Mouse (Mus musculus) intestine, embryonic 14.5 days (tissue): Measurements from ENCODE around the gene Apcs. TPM values are rescaled to one million over a fixed set of nuclear protein-coding genes. Genes with fewer than 3 reads are reported as not detected.

Experiments
- ATAC-seq: fragments of 200-750 bp; cut with Nextera tagmentation; replicated peaks from 2 replicates; pipeline ENCODE4 v1.8.0; 2017; ENCODE audit warnings: low read depth, moderate number of reproducible peaks, moderate TSS enrichment, moderate library complexity; ENCODE audit not compliant: low FRiP score, low TSS enrichment
- DNase-seq: peaks from one replicate; pipeline ENCODE4 v3.0.0-alpha.2; 2018; ENCODE audit warnings: low spot score
- H3K27ac ChIP-seq: fragments of 300-500 bp; sonication (generic); 2 replicates; pipeline ENCODE4 v1.5.1; 2014; ENCODE audit warnings: low read depth, mild to moderate bottlenecking, control low read depth
- H3K27me3 ChIP-seq: fragments of 300-500 bp; sonication (generic); replicated peaks from 2 replicates; pipeline ENCODE4 v1.6.1; 2014; ENCODE audit warnings: low read length, control low read depth; ENCODE audit not compliant: control insufficient read depth, insufficient read depth
- H3K36me3 ChIP-seq: fragments of 300-500 bp; sonication (generic); 2 replicates; pipeline ENCODE4 v1.6.1; 2014; ENCODE audit warnings: low read length, control low read depth; ENCODE audit not compliant: control insufficient read depth, insufficient read depth
- H3K4me1 ChIP-seq: fragments of 300-500 bp; sonication (generic); replicated peaks from 2 replicates; pipeline ENCODE4 v1.6.1; 2014; ENCODE audit warnings: low read length, control low read depth, mixed read lengths; ENCODE audit not compliant: control insufficient read depth, insufficient read depth
- H3K4me2 ChIP-seq: fragments of 300-500 bp; sonication (generic); 2 replicates; pipeline ENCODE4 v1.6.1; 2014; ENCODE audit warnings: low read length
- H3K4me3 ChIP-seq: fragments of 300-500 bp; sonication (generic); 2 replicates; pipeline ENCODE4 v1.5.1; 2014; ENCODE audit warnings: low read depth, low read length, control low read depth, mixed read lengths
- H3K9ac ChIP-seq: fragments of 300-500 bp; sonication (generic); 2 replicates; pipeline ENCODE4 v1.6.1; 2014; ENCODE audit warnings: mild to moderate bottlenecking, low read length
- H3K9me3 ChIP-seq: fragments of 300-500 bp; sonication (generic); 2 replicates; pipeline ENCODE4 v1.6.1; 2016; ENCODE audit warnings: low read length, control low read depth; ENCODE audit not compliant: control insufficient read depth
- WGBS: fragments of 180-500 bp; shearing (Covaris S2); extraction: QIAGEN DNeasy Blood & Tissue Kit; methylation state at CpG from one replicate; pipeline ENCODE4 v1.1.7; 2014; 5-methylcytosine and 5-hydroxymethylcytosine counted together
- polyA plus RNA-seq: library from polyadenylated mRNA; unstranded; fragments of >200 nt; fragmentation: Nextera tagmentation; extraction: Ambion mirVana; gene quantifications from 2 replicates; pipeline ENCODE4 v1.2.1, GENCODE M21; 2014

Gene Apcs
- 0.87 and 1.6 TPM in 2 replicates for polyA plus RNA-seq

DNA sequence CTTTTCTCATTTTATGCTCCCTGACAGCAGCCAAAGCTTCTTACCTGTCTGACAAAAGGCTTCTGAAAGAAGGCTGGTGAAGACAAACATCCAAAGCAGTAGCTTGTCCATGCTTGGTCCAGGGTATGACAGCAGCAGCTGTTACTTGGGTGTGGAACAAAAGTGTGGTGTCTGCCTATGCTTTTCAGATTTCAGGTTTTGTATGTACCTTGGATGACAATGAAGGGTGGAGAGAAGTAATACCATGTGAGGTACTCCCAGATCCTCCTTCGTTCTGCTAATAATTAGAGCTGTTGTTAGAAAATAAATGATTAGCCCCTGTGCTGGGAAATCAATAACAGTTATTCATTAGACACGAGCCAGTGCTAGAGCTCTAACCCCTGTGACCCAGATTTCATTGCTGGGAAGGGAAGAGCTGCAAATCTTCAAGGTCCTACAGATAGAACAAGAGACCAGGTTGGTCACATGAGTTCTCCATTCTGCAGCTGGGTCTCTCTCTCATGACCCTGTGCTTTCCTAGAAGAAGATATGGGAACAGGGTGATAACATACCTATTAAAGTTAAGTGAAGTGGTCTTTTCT, at the start of gene Apcs:
TSS of gene Apcs (minus strand) at position 265 of the 581 bp plus-strand sequence.
- Histone ChIP-seq H3K36me3 (no peaks in the 10 kb centered on the region), H3K27me3 (no peaks in the 10 kb centered on the region), H3K4me2 (no peak within 1 kb of the TSS), H3K4me3 (no peak within 1 kb of the TSS), H3K4me1 (no peaks in the 10 kb centered on the region), H3K9ac (no peak within 1 kb of the TSS), H3K27ac (no peak within 1 kb of the TSS), H3K9me3 (no peaks in the 10 kb centered on the region)
- WGBS: 52% methylated on average over 2 of the region's 2 CpGs
- DNase-seq (no peak), ATAC-seq (0 out of 2 replicates have a peak, but pooled peaks have one; percentile 19)

DNA sequence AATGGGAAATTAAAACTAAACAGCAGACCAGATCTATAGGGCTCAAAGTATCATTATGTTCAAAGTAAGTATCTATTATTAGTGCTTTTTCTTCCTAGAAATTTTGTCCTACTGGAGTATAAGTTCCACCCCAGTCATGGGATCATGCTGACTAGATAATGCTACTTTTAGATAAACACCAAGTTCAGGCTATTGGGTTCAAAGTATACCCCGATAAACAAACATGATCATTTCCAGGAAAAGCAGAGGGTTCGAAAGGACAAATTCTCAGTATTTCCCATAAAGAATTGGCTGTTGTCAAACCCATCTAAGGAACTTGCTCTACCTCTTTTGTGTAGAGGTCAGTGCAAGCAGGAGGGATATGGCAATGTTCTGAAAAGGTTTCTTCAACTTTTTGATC, 37.4 kb upstream of the Apcs start:
- H3K36me3 ChIP-seq: no peaks in the 10 kb centered on the region
- H3K27ac ChIP-seq: no peak overlapping the region
- H3K4me1 ChIP-seq: no peaks in the 10 kb centered on the region
- H3K4me3 ChIP-seq: no peak overlapping the region
- no peak overlapping the region for H3K4me2 ChIP-seq
- no peaks in the 10 kb centered on the region for H3K9me3 ChIP-seq
- no peak for ATAC-seq
- H3K27me3 ChIP-seq: no peaks in the 10 kb centered on the region
- WGBS: 90% methylated on average over 2 of the region's 2 CpGs
- DNase-seq: no peak
- H3K9ac ChIP-seq: no peak overlapping the region

DNA sequence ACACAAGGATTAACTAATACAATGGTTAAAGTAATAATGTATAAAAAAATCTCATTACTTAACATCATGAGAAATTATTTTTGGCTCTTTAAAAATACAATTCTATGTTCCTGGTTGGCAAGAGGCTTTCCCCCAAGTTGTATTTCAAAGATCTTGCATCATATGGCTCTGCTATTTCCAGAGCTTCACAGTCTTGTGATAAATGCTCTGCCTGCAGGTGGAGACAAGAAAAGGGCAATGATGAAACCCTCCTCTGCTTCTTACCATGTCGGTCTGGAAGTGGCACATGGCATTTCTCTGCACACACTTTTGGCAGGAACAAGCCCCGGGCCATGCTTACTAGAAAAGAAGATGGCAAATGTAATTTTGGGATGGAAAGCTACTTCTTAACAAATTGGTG, 23.6 kb upstream of the Apcs start:
- DNase-seq: no peak

DNA sequence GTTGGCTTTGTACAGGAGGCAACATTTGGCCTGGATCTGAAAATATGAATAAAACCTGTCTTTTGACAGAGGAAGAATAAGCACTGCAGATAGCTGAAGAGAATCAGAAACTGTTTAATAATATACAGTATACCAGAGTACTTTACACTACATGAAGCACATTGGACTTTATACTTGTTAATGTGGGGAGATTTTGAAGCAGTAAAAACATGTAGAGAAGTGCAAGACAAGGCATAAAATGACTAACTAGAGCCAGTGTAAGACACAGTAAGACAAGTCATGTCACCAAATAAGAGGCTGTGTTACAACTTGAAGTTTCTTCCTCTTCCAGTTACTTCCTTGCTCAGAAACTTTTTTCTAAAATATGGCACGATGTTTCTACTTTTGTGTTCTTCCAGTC, 22.3 kb upstream of the Apcs start:
- Histone ChIP-seq H3K36me3 (no peaks in the 10 kb centered on the region), H3K4me2 (no peak overlapping the region), H3K27me3 (no peaks in the 10 kb centered on the region), H3K9me3 (no peaks in the 10 kb centered on the region), H3K4me3 (no peak overlapping the region), H3K27ac (no peak overlapping the region), H3K9ac (no peak overlapping the region), H3K4me1 (no peaks in the 10 kb centered on the region)
- ATAC-seq: no peak
- 70% methylated on average over 1 of the region's 1 CpGs for WGBS
- DNase-seq: no peak

More for the DNA sequence above, 23.6 kb upstream of the Apcs start:
- H3K27ac ChIP-seq: no peak overlapping the region
- H3K36me3 ChIP-seq: no peaks in the 10 kb centered on the region
- no peaks in the 10 kb centered on the region for H3K4me1 ChIP-seq
- no peak overlapping the region for H3K4me2 ChIP-seq
- H3K27me3 ChIP-seq: no peaks in the 10 kb centered on the region
- ATAC-seq: no peak
- H3K9me3 ChIP-seq: no peaks in the 10 kb centered on the region
- no peak overlapping the region for H3K9ac ChIP-seq
- H3K4me3 ChIP-seq: no peak overlapping the region
- 68% methylated on average over 2 of the region's 2 CpGs for WGBS

DNA sequence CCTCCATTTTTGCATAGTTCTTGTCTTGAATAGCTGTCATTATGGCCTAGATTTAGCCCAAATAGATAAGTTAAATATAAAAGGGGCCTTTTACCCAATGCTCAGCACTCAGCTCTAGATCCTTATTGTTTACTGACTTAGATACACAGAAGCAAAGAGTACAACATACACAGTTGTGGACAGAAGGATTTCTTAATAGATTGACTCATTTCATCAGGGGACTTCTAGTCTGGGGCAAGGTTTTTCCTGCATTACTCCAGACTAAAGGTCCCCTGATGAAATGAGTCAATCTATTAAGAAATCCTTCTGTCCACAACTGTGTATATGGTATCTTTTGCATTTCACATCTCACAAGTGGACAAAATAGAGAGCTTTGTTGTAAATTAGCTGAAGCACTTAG, 8.5 kb upstream of the Apcs start:
- H3K4me1 ChIP-seq: no peaks in the 10 kb centered on the region

DNA sequence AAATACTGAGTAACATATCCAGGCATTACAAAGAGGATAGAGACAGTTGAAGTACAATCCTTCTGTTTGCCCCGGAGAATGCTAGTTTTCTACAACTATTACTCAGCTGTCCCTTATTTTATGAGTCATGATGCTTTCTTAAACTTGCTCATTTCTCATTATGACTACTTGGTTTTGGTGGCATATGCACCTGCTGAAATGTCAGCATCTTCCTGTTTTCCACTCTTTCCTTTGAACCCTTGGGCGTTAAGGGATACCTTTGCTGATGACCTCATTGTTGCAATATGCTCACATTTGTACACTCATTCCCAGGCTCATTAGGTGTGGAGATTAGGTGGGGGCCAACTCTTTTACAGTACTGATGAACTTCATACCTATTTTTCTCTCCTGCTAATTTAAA, 594 bp upstream of the Apcs start:
- WGBS: 79% methylated on average over 2 of the region's 2 CpGs

More for the DNA sequence above, 8.5 kb upstream of the Apcs start:
- DNase-seq (no peak), ATAC-seq (no peak)
- Histone ChIP-seq H3K27me3 (no peaks in the 10 kb centered on the region), H3K36me3 (no peaks in the 10 kb centered on the region), H3K9me3 (no peaks in the 10 kb centered on the region), H3K9ac (no peak overlapping the region), H3K4me2 (no peak overlapping the region), H3K4me3 (no peak overlapping the region), H3K27ac (no peak overlapping the region)

DNA sequence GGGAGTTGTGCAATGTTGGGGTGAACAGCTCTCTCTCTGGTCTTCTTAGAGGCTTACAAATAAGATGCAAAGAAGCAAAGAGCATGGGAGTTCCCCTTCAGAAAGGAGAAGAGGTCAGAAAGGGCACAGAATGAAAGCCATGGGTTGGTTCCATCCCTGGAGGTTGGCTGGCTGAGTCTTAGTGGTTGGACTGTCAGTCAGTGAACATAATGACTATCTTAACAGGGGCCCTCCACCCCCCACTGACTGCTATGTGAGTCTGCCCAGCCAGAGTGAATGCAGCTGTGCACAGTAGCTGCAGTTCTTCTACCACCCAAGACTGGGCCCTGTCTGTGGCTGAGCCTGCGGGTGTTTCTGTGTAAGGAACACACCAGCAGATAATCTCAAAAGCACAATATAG, 18.2 kb downstream of the Apcs start:
- no peak overlapping the region for H3K4me3 ChIP-seq
- H3K27me3 ChIP-seq: no peaks in the 10 kb centered on the region
- 61% methylated on average over 1 of the region's 1 CpGs for WGBS
- H3K4me1 ChIP-seq: no peaks in the 10 kb centered on the region
- no peaks in the 10 kb centered on the region for H3K9me3 ChIP-seq
- H3K27ac ChIP-seq: no peak overlapping the region
- H3K36me3 ChIP-seq: no peaks in the 10 kb centered on the region
- H3K4me2 ChIP-seq: no peak overlapping the region
- ATAC-seq (no peak), DNase-seq (no peak)
- H3K9ac ChIP-seq: no peak overlapping the region

More for the DNA sequence above, 594 bp upstream of the Apcs start:
- Histone ChIP-seq H3K9me3 (no peaks in the 10 kb centered on the region), H3K4me3 (no peak overlapping the region), H3K9ac (no peak overlapping the region), H3K4me1 (no peaks in the 10 kb centered on the region), H3K27ac (no peak overlapping the region), H3K36me3 (no peaks in the 10 kb centered on the region), H3K4me2 (no peak overlapping the region), H3K27me3 (no peaks in the 10 kb centered on the region)
- no peak for ATAC-seq
- DNase-seq: no peak

DNA sequence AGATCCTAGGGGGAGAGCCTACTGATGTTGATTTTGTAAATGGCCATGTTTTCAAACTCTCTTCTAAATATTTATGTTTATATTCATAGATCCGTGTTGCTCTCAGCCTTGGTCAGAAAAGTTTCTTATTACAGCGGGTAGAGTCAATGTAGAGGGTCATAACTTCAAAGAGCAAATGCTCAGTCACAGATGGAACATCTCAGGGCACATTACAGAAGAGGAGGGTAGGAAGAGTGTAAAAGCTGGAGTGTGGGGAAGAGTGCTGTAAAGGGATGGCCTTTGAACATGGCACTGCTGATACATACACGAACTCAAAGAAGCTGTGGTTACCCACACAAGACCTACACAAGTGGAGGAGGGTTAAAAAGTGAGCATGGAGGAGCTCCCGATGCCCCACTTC, 19.6 kb downstream of the Apcs start:
- Histone ChIP-seq H3K27me3 (no peaks in the 10 kb centered on the region), H3K4me2 (no peak overlapping the region), H3K4me3 (no peak overlapping the region), H3K36me3 (no peaks in the 10 kb centered on the region), H3K9ac (no peak overlapping the region), H3K9me3 (no peaks in the 10 kb centered on the region), H3K27ac (no peak overlapping the region), H3K4me1 (no peaks in the 10 kb centered on the region)
- no peak for ATAC-seq
- no peak for DNase-seq
- 70% methylated on average over 4 of the region's 4 CpGs for WGBS

DNA sequence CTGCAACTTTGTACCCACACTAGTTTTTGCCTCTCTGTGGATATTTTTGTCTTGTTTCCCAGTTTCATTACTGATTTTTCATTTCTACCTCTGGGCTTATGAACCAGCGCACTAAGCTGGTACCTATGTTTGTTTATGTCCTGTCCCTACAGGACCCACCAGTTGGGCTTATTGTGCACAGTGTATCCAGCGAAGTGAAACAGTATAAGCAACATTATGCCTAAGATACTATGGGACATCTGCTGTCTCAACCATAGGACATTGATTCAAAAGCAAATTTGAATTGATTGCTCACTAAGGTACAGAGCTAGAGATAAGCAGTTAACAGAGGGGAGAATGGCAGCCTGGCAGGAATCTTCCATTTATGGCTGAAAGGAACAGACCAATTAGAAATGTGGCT, 46.7 kb downstream of the Apcs start:
- Histone ChIP-seq H3K9me3 (no peaks in the 10 kb centered on the region), H3K9ac (no peak overlapping the region), H3K36me3 (no peaks in the 10 kb centered on the region), H3K4me3 (no peak overlapping the region), H3K4me2 (no peak overlapping the region), H3K27ac (no peak overlapping the region), H3K27me3 (no peaks in the 10 kb centered on the region), H3K4me1 (no peaks in the 10 kb centered on the region)
- ATAC-seq (no peak), DNase-seq (no peak)
- WGBS: 91% methylated on average over 2 of the region's 2 CpGs
